Mouse (Mus musculus): Measurements from ENCODE around the gene Rcvrn. TPM values are rescaled to one million over a fixed set of nuclear protein-coding genes. Genes with fewer than 3 reads are reported as not detected.

The Rcvrn gene
- polyA plus RNA-seq, 1 experiment from 2014 or later: not detected

GRCm38 (mm10) chr11:67722399-67723156 is 27.5 kb downstream of the Rcvrn start:
- Histone ChIP-seq H3K27ac (no peak overlapping the region), H3K36me3 (ENCODE audit: insufficient read depth, low read length) (no peaks in the 10 kb centered on the region), H3K4me2 (ENCODE audit: low read length) (no peak overlapping the region), H3K9ac (ENCODE audit: low read depth, low read length) (no peak overlapping the region), H3K4me1 (replicated peaks; ENCODE audit: insufficient read depth, low read length) (no peaks in the 10 kb centered on the region), H3K4me3 (replicated peaks; ENCODE audit: low read depth, low read length) (no peak overlapping the region), H3K9me3 (replicated peaks; ENCODE audit: low read length) (no peaks in the 10 kb centered on the region), H3K27me3 (ENCODE audit: insufficient read depth, low read length) (no peaks in the 10 kb centered on the region)
- no peak for ATAC-seq (replicated peaks; ENCODE audit: low FRiP score, low read depth)
- no peak for DNase-seq (ENCODE audit: low spot score)
- TF ChIP-seq CTCF (IDR thresholded peaks at IDR 0.05; ENCODE audit: low read depth): no peak
- 48% methylated on average over 7 of the region's 7 CpGs for WGBS

GRCm38 (mm10) chr11:67723231-67724013 is 28.3 kb downstream of the Rcvrn start:
- WGBS: 60% methylated on average over 8 of the region's 8 CpGs

GRCm38 (mm10) chr11:67727095-67727494 is 32.0 kb downstream of the Rcvrn start:
- no peak overlapping the region for H3K27ac ChIP-seq
- no peak for TF ChIP-seq CTCF (IDR thresholded peaks at IDR 0.05; ENCODE audit: low read depth)
- no peaks in the 10 kb centered on the region for H3K9me3 ChIP-seq (replicated peaks; ENCODE audit: low read length)
- no peak overlapping the region for H3K9ac ChIP-seq (ENCODE audit: low read depth, low read length)
- WGBS: 78% methylated on average over 6 of the region's 6 CpGs
- H3K27me3 ChIP-seq (ENCODE audit: insufficient read depth, low read length): no peaks in the 10 kb centered on the region
- no peak overlapping the region for H3K4me3 ChIP-seq (replicated peaks; ENCODE audit: low read depth, low read length)
- H3K4me2 ChIP-seq (ENCODE audit: low read length): no peak overlapping the region
- no peaks in the 10 kb centered on the region for H3K36me3 ChIP-seq (ENCODE audit: insufficient read depth, low read length)
- no peaks in the 10 kb centered on the region for H3K4me1 ChIP-seq (replicated peaks; ENCODE audit: insufficient read depth, low read length)
- ATAC-seq (replicated peaks; ENCODE audit: low FRiP score, low read depth) (no peak), DNase-seq (ENCODE audit: low spot score) (no peak)

More at GRCm38 (mm10) chr11:67723231-67724013, 28.3 kb downstream of the Rcvrn start:
- H3K4me3 ChIP-seq (replicated peaks; ENCODE audit: low read depth, low read length): no peak overlapping the region
- H3K36me3 ChIP-seq (ENCODE audit: insufficient read depth, low read length): no peaks in the 10 kb centered on the region
- no peaks in the 10 kb centered on the region for H3K4me1 ChIP-seq (replicated peaks; ENCODE audit: insufficient read depth, low read length)
- ATAC-seq (replicated peaks; ENCODE audit: low FRiP score, low read depth): no peak
- no peak for TF ChIP-seq CTCF (IDR thresholded peaks at IDR 0.05; ENCODE audit: low read depth)
- DNase-seq (ENCODE audit: low spot score): no peak
- H3K9ac ChIP-seq (ENCODE audit: low read depth, low read length): no peak overlapping the region
- no peaks in the 10 kb centered on the region for H3K9me3 ChIP-seq (replicated peaks; ENCODE audit: low read length)
- H3K27ac ChIP-seq: no peak overlapping the region
- no peaks in the 10 kb centered on the region for H3K27me3 ChIP-seq (ENCODE audit: insufficient read depth, low read length)
- H3K4me2 ChIP-seq (ENCODE audit: low read length): no peak overlapping the region

GRCm38 (mm10) chr11:67728726-67729125 is 33.6 kb downstream of the Rcvrn start:
- no peak overlapping the region for H3K4me2 ChIP-seq (ENCODE audit: low read length)
- H3K27ac ChIP-seq: no peak overlapping the region
- H3K4me1 ChIP-seq (replicated peaks; ENCODE audit: insufficient read depth, low read length): no peaks in the 10 kb centered on the region
- TF ChIP-seq CTCF (IDR thresholded peaks at IDR 0.05; ENCODE audit: low read depth): no peak
- ATAC-seq (replicated peaks; ENCODE audit: low FRiP score, low read depth) (no peak), DNase-seq (ENCODE audit: low spot score) (no peak)
- no peaks in the 10 kb centered on the region for H3K27me3 ChIP-seq (ENCODE audit: insufficient read depth, low read length)
- no peak overlapping the region for H3K4me3 ChIP-seq (replicated peaks; ENCODE audit: low read depth, low read length)
- H3K9ac ChIP-seq (ENCODE audit: low read depth, low read length): no peak overlapping the region
- no peaks in the 10 kb centered on the region for H3K36me3 ChIP-seq (ENCODE audit: insufficient read depth, low read length)
- H3K9me3 ChIP-seq (replicated peaks; ENCODE audit: low read length): no peaks in the 10 kb centered on the region

GRCm38 (mm10) chr11:67731056-67731455 is 35.9 kb downstream of the Rcvrn start:
- no peak for TF ChIP-seq CTCF (IDR thresholded peaks at IDR 0.05; ENCODE audit: low read depth)
- ATAC-seq (replicated peaks; ENCODE audit: low FRiP score, low read depth): no peak
- no peaks in the 10 kb centered on the region for H3K4me1 ChIP-seq (replicated peaks; ENCODE audit: insufficient read depth, low read length)
- WGBS: 96% methylated on average over 2 of the region's 2 CpGs
- H3K36me3 ChIP-seq (ENCODE audit: insufficient read depth, low read length): no peaks in the 10 kb centered on the region
- H3K4me2 ChIP-seq (ENCODE audit: low read length): no peak overlapping the region
- no peak overlapping the region for H3K27ac ChIP-seq
- no peaks in the 10 kb centered on the region for H3K9me3 ChIP-seq (replicated peaks; ENCODE audit: low read length)
- H3K27me3 ChIP-seq (ENCODE audit: insufficient read depth, low read length): no peaks in the 10 kb centered on the region
- H3K4me3 ChIP-seq (replicated peaks; ENCODE audit: low read depth, low read length): no peak overlapping the region
- no peak overlapping the region for H3K9ac ChIP-seq (ENCODE audit: low read depth, low read length)
- DNase-seq (ENCODE audit: low spot score): no peak

- no peaks in the 10 kb centered on the region for H3K36me3 ChIP-seq (ENCODE audit: insufficient read depth, low read length)
- no peak for TF ChIP-seq CTCF (IDR thresholded peaks at IDR 0.05; ENCODE audit: low read depth)
- H3K4me3 ChIP-seq (replicated peaks; ENCODE audit: low read depth, low read length): no peak overlapping the region
- no peak overlapping the region for H3K4me2 ChIP-seq (ENCODE audit: low read length)
- no peak overlapping the region for H3K27ac ChIP-seq
- H3K27me3 ChIP-seq (ENCODE audit: insufficient read depth, low read length): no peaks in the 10 kb centered on the region
- no peak for DNase-seq (ENCODE audit: low spot score)
- H3K9me3 ChIP-seq (replicated peaks; ENCODE audit: low read length): no peaks in the 10 kb centered on the region
- ATAC-seq (replicated peaks; ENCODE audit: low FRiP score, low read depth): no peak
- no peak overlapping the region for H3K9ac ChIP-seq (ENCODE audit: low read depth, low read length)
- no peaks in the 10 kb centered on the region for H3K4me1 ChIP-seq (replicated peaks; ENCODE audit: insufficient read depth, low read length)
- 83% methylated on average over 1 of the region's 1 CpGs for WGBS
These were observed 38.6 kb downstream of the Rcvrn start for GRCm38 (mm10) chr11:67733726-67734125.
